Mouse (Mus musculus): Measurements from ENCODE around the gene Chsy1. TPM values are rescaled to one million over a fixed set of nuclear protein-coding genes. Genes with fewer than 3 reads are reported as not detected.

Gene Chsy1
- total RNA-seq, 1 experiment from 2014 or later: 43.3 TPM

DNA sequence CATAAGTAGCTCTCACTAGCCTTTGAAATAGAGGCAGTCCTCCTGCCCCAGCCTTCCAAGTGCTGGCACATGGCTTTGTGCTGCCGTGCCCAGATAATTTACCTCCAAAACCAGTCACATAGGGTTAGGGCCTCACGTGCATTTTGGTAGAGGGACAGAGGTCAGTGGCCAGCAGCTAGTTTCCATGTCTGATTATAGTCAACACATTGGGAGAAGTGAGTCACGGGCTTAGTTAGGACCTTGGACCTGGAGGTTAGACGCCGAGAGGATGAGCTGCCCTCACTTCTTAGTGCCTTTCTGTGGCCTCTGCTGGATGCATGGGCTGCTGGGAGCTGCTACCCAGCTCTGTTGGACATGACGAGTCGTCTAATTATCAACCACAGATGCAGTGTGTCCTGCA, 107.7 kb downstream of the Chsy1 start:
- ATAC-seq (replicated peaks in 1 of 2; ENCODE audit: insufficient read depth in 1 of 2, low FRiP score in 2 of 2, low TSS enrichment in 1 of 2, low read depth in 1 of 2, poor library complexity in 2 of 2, severe bottlenecking in 2 of 2): no peak

- no peak for ATAC-seq (replicated peaks in 1 of 2; ENCODE audit: insufficient read depth in 1 of 2, low FRiP score in 2 of 2, low TSS enrichment in 1 of 2, low read depth in 1 of 2, poor library complexity in 2 of 2, severe bottlenecking in 2 of 2)
These were observed 108.3 kb downstream of the Chsy1 start for GRCm38 (mm10) chr7:66217531-66218094.

DNA sequence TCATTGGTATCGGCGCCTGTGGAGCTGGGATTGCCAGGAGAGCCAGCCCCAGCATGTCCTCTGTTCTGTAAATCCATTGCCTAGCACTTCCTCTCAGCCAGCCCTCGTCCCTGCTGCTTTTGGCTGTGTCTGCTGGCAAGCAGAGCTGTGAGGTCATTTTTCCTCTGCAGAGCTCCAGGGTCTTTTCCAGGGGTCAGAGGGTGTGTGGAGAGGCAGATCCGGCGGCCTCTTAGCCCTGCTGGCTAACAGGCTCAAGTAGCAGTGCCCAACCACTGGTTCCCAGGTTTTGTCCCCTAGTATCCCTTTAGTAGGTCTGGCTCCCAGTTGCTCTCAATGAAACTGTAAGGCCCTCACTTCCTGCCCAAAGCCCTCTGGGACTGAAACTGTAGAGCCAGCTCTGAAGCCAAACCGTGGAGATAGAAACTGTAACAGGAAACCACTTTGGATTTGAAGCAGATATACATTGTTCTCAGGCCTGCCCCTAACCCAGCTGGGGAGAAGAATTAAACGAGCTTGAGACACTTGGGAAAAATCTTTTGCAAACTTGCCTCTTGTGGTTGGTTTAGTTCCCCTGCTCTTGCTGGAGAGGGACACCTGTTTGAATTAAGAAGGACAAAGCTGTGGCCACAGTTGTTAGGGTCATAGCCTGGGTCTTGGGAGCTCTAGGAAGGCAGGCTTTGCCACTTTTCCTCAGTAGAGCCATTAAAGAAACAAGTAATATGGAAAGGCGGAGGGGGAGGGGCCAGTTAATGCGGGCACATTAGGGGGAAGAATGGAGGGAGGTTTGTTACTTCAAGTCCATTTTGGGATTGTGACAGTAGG, 109.1 kb downstream of the Chsy1 start:
- ATAC-seq (replicated peaks in 1 of 2; ENCODE audit: insufficient read depth in 1 of 2, low FRiP score in 2 of 2, low TSS enrichment in 1 of 2, low read depth in 1 of 2, poor library complexity in 2 of 2, severe bottlenecking in 2 of 2): peak; percentile 31 to 42; a peak in 2 of 4 replicates

DNA sequence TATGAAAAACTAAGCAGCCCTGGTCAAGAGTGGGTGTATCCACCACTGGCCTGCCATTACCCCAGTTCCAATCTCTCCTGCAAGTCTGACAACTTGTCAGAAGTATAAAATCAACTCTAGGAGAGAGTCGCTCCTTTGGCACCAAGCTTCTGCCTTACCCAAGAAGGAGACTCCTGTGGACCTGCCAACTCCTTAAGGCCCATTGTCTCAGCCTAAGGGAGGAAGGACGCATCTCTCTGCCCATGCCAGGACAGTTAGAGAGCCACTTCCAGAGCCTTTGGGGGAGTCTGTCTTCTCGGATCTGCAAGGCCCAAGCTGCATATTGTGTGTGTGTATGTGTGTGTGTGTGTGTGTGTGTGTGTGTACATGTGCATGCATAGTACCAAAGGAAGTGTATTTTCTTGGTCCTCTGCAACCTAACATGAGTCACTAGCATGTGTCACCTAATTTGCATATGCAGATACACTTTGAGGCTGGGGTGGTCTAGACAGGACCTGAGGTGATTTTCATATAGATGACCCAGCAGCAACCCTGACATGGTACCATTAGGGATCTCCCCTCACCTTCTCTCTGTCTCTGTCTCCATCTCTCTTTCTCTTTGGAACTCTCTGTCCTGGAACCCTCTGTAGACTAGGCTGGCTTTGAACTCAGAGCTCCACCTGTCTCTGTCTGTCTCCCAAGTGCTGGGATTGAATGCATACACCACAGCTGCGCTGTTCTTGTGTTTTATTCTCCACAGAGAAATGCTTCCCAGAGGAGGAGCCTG, 109.9 kb downstream of the Chsy1 start:
- no peak for ATAC-seq (replicated peaks in 1 of 2; ENCODE audit: insufficient read depth in 1 of 2, low FRiP score in 2 of 2, low TSS enrichment in 1 of 2, low read depth in 1 of 2, poor library complexity in 2 of 2, severe bottlenecking in 2 of 2)

DNA sequence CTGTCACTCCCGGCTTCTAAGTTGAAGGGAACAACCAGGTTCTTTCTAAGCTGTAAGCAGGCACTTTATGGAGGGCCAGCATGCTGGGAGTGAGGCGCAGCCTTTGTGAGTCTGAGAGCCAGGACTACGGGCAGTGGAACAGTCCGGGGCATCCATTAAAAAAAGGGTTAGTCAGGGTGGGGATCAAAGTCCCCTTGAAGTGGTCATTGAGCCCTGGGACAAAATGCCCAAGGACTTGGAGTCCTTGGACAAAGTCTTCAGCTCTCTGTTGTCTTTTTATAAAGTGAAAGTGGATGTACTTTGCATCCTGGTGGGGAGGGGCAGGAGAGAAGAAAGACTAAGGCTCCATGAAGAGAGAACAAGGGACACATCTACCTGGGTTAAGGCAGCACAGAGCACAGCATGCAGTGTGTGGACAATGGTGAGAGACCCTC, 110.5 kb downstream of the Chsy1 start:
- no peak for ATAC-seq (replicated peaks in 1 of 2; ENCODE audit: insufficient read depth in 1 of 2, low FRiP score in 2 of 2, low TSS enrichment in 1 of 2, low read depth in 1 of 2, poor library complexity in 2 of 2, severe bottlenecking in 2 of 2)

- no peak for ATAC-seq (replicated peaks in 1 of 2; ENCODE audit: insufficient read depth in 1 of 2, low FRiP score in 2 of 2, low TSS enrichment in 1 of 2, low read depth in 1 of 2, poor library complexity in 2 of 2, severe bottlenecking in 2 of 2)
These were observed 113.3 kb downstream of the Chsy1 start for GRCm38 (mm10) chr7:66222621-66223091.

Other genes with a start within 250 kb of the Chsy1 start
- gene Pcsk6, start 247.8 kb upstream of the Chsy1 start, total RNA-seq (2017): not detected in 2 replicates
- gene Gm45213, start 65.9 kb upstream of the Chsy1 start, total RNA-seq (2017): not detected in 2 replicates
- 107 and 126 TPM in 2 replicates for gene Snrpa1, start 50.5 kb upstream of the Chsy1 start, total RNA-seq (2017)
- gene Selenos, start 29.9 kb upstream of the Chsy1 start, total RNA-seq (2017): 51.3 and 53.3 TPM in 2 replicates